Mouse (Mus musculus) bone marrow macrophage, adult 2 months (primary cell): ENCODE results near the gene Ahrr.

Experiments used
- CTCF ChIP-seq: IDR thresholded peaks from 2 replicates; pipeline ENCODE4 v1.5.1; 2012; ENCODE audit warnings: low read depth, mild to moderate bottlenecking, low read length, moderate library complexity
- POLR2A ChIP-seq: IDR thresholded peaks from 2 replicates; pipeline ENCODE4 v1.6.1; 2012; ENCODE audit warnings: mild to moderate bottlenecking, low read depth, low read length, borderline replicate concordance

DNA sequence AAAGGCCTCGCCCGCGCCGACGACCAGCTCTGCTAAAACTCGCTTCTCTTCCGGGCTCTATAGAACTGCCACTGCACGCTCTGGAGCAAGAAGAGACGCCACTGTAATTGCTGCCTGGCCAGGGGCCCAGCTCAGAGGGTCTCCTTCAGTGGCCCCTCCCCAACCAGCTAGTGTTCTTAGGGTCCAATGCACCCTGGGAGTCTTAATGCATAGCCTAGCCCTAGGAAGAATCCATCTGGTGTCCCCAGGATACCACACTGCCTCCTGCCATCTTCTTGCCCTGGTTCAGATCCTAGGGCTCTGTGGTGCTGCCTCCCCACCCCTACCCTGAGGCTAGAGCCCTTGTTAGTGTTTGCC, 125.1 kb downstream of the Ahrr start:
- TF ChIP-seq CTCF (no peak), POLR2A (no peak)
